Mouse (Mus musculus) embryonic facial prominence, embryonic 15.5 days (tissue): ENCODE data around the gene Tll2. TPM values are rescaled to one million over a fixed set of nuclear protein-coding genes. Genes with fewer than 3 reads are reported as not detected.

Experiments
- ATAC-seq: fragments of 200-750 bp; cut with Nextera tagmentation; 2 replicates; pipeline ENCODE4 v1.8.0; 2017; ENCODE audit warnings: low read depth, moderate TSS enrichment; ENCODE audit not compliant: insufficient number of reproducible peaks, low FRiP score, low TSS enrichment
- H3K27ac ChIP-seq: fragments of 300-500 bp; sonication (generic); replicated peaks from 2 replicates; pipeline ENCODE4 v1.5.1; 2015; ENCODE audit warnings: mild to moderate bottlenecking, inconsistent platforms
- H3K27me3 ChIP-seq: fragments of 300-500 bp; sonication (generic); 2 replicates; pipeline ENCODE4 v1.6.1; 2015; ENCODE audit warnings: inconsistent platforms
- H3K36me3 ChIP-seq: fragments of 300-500 bp; sonication (generic); 2 replicates; pipeline ENCODE4 v1.6.1; 2015; ENCODE audit warnings: mild to moderate bottlenecking, inconsistent platforms
- H3K4me1 ChIP-seq: fragments of 300-500 bp; sonication (generic); 2 replicates; pipeline ENCODE4 v1.6.1; 2015; ENCODE audit warnings: inconsistent platforms
- H3K4me2 ChIP-seq: fragments of 300-500 bp; sonication (generic); replicated peaks from 2 replicates; pipeline ENCODE4 v1.6.1; 2015; ENCODE audit warnings: mild to moderate bottlenecking, inconsistent platforms
- H3K4me3 ChIP-seq: fragments of 300-500 bp; sonication (generic); replicated peaks from 2 replicates; pipeline ENCODE4 v1.5.1; 2015; ENCODE audit warnings: mild to moderate bottlenecking, inconsistent platforms
- H3K9ac ChIP-seq: fragments of 300-500 bp; sonication (generic); 2 replicates; pipeline ENCODE4 v1.6.1; 2015; ENCODE audit warnings: inconsistent platforms
- H3K9me3 ChIP-seq: fragments of 300-500 bp; sonication (generic); replicated peaks from 2 replicates; pipeline ENCODE4 v1.6.1; 2016; ENCODE audit warnings: inconsistent platforms
- WGBS: fragments of 180-500 bp; shearing (Covaris S2); methylation state at CpG from one replicate; pipeline ENCODE4 v1.1.7; 2015; 5-methylcytosine and 5-hydroxymethylcytosine counted together
- polyA plus RNA-seq: library from polyadenylated mRNA; unstranded; fragments of >200 nt; fragmentation: Nextera tagmentation; extraction: Ambion mirVana; gene quantifications from 2 replicates; pipeline ENCODE4 v1.2.1, GENCODE M21; 2015

Gene Tll2
- polyA plus RNA-seq, 1 experiment from 2014 or later, result 0.76 TPM

- 67% methylated on average over 17 of the region's 17 CpGs for WGBS
- Histone ChIP-seq H3K36me3 (no peaks in the 10 kb centered on the region), H3K4me2 (no peak overlapping the region)
Observed at GRCm38 (mm10) chr19:41113911-41114531, 92.6 kb downstream of the Tll2 start.

GRCm38 (mm10) chr19:41112609-41113008, 94.0 kb downstream of the Tll2 start:
- Histone ChIP-seq H3K36me3 (no peaks in the 10 kb centered on the region), H3K4me1 (0 out of 2 replicates have a peak, but pooled peaks cover 10% of the 10 kb centered on the region), H3K4me2 (no peak overlapping the region), H3K9ac (no peak overlapping the region), H3K27me3 (peaks cover 5% of the 10 kb centered on the region; the same call in 1 of the 2 replicates), H3K4me3 (no peak overlapping the region), H3K9me3 (no peaks in the 10 kb centered on the region), H3K27ac (no peak overlapping the region)
- 58% methylated on average over 6 of the region's 6 CpGs for WGBS
- ATAC-seq, result no peak

More at GRCm38 (mm10) chr19:41113911-41114531, 92.6 kb downstream of the Tll2 start:
- H3K27ac ChIP-seq, result no peak overlapping the region
- H3K4me1 ChIP-seq, result peaks cover 18% of the 10 kb centered on the region; the same call in 1 of the 2 replicates
- peaks cover 5% of the 10 kb centered on the region; the same call in 1 of the 2 replicates for H3K27me3 ChIP-seq
- H3K9me3 ChIP-seq, result no peaks in the 10 kb centered on the region
- no peak overlapping the region for H3K9ac ChIP-seq
- no peak for ATAC-seq
- H3K4me3 ChIP-seq, result no peak overlapping the region

DNA sequence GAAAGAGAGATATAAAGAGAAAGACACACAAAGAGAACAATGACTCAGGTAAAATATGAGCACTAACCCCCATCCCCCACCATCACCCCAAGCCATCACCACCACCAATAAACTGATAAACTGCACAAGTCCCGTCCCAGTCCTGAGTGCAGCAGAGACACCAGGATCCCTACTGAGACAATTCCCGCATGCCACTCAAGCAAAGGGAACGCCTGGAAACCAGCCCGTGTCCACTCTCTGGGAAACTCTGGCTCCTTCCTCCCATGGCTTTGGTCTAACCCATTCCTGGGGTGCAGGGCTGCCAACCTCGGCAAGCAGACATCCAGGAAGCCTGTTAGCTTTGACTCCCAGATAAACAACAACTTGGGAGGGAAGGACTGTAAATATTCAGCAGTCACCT, 96.6 kb downstream of the Tll2 start:
- H3K36me3 ChIP-seq, result no peaks in the 10 kb centered on the region
- no peaks in the 10 kb centered on the region for H3K9me3 ChIP-seq
- no peak overlapping the region for H3K4me3 ChIP-seq
- H3K4me2 ChIP-seq, result no peak overlapping the region
- 0 out of 2 replicates have a peak, but pooled peaks cover 17% of the 10 kb centered on the region for H3K4me1 ChIP-seq
- H3K9ac ChIP-seq, result no peak overlapping the region
- H3K27ac ChIP-seq, result no peak overlapping the region
- peaks cover 5% of the 10 kb centered on the region; the same call in 1 of the 2 replicates for H3K27me3 ChIP-seq
- WGBS, result 57% methylated on average over 5 of the region's 5 CpGs
- ATAC-seq, result no peak

DNA sequence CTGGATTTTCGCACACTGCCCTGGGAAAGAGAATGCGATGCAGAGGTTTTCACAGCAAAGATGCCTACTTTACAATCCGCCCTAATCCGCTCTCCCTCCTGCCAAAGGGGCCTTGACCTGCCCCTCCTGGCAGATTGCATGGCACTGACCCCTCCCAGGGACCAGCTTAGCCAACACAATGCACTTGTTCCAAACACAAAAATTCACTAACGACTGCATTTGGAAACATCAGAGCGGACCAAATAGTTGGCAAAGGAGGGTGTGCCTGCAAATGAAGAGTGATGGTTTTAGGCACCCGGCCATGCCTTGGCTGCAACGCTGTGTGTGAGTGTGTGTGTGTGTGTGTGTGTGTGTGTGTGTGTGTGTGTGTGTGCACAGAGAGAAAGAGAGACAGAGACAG, 97.1 kb downstream of the Tll2 start:
- WGBS, result 59% methylated on average over 8 of the region's 8 CpGs

DNA sequence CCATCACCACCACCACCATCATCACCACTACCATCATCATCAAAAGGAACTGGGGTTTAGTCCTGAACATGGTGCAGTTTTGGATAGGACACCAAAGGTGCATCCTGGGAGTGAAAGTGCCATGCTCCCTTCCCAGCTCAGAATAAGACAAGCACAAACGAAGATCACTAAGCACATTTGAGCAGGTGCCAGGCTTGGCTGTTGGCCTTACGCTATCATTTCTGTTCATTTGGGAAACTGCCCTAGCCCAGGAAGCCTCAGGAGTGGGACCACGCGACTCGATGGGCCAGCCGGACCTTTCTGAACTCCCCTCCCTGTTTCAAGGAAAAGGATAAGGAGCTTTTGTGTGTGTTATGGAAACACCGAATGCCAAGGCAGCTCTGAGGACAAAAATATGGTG, 98.0 kb downstream of the Tll2 start:
- Histone ChIP-seq H3K4me1 (0 out of 2 replicates have a peak, but pooled peaks cover 14% of the 10 kb centered on the region), H3K4me2 (no peak overlapping the region), H3K9ac (no peak overlapping the region), H3K9me3 (no peaks in the 10 kb centered on the region), H3K27me3 (peaks cover 5% of the 10 kb centered on the region; the same call in 1 of the 2 replicates), H3K27ac (no peak overlapping the region), H3K4me3 (no peak overlapping the region), H3K36me3 (no peaks in the 10 kb centered on the region)
- ATAC-seq, result no peak
- 81% methylated on average over 7 of the region's 7 CpGs for WGBS

More for the DNA sequence above, 97.1 kb downstream of the Tll2 start:
- Histone ChIP-seq H3K9me3 (no peaks in the 10 kb centered on the region), H3K4me1 (0 out of 2 replicates have a peak, but pooled peaks cover 14% of the 10 kb centered on the region), H3K27ac (no peak overlapping the region), H3K4me3 (no peak overlapping the region), H3K36me3 (no peaks in the 10 kb centered on the region), H3K9ac (no peak overlapping the region), H3K4me2 (no peak overlapping the region), H3K27me3 (peaks cover 5% of the 10 kb centered on the region; the same call in 1 of the 2 replicates)
- ATAC-seq, result no peak

GRCm38 (mm10) chr19:41107530-41107929, 99.1 kb downstream of the Tll2 start:
- ATAC-seq, result no peak
- no peaks in the 10 kb centered on the region for H3K36me3 ChIP-seq
- 38% methylated on average over 8 of the region's 8 CpGs for WGBS
- no peak overlapping the region for H3K9ac ChIP-seq
- H3K4me2 ChIP-seq, result no peak overlapping the region
- no peak overlapping the region for H3K4me3 ChIP-seq
- no peaks in the 10 kb centered on the region for H3K9me3 ChIP-seq
- H3K4me1 ChIP-seq, result 0 out of 2 replicates have a peak, but pooled peaks cover 14% of the 10 kb centered on the region
- no peak overlapping the region for H3K27ac ChIP-seq
- H3K27me3 ChIP-seq, result peaks cover 5% of the 10 kb centered on the region; the same call in 1 of the 2 replicates

- Histone ChIP-seq H3K27me3 (no peaks in the 10 kb centered on the region), H3K9me3 (no peaks in the 10 kb centered on the region), H3K9ac (no peak overlapping the region), H3K4me1 (0 out of 2 replicates have a peak, but pooled peaks cover 14% of the 10 kb centered on the region), H3K4me3 (no peak overlapping the region), H3K36me3 (no peaks in the 10 kb centered on the region), H3K4me2 (no peak overlapping the region), H3K27ac (no peak overlapping the region)
- no peak for ATAC-seq
- WGBS, result 30% methylated on average over 8 of the region's 8 CpGs
Observed at GRCm38 (mm10) chr19:41104922-41105321, 101.7 kb downstream of the Tll2 start.

GRCm38 (mm10) chr19:41101390-41101789, 105.2 kb downstream of the Tll2 start:
- WGBS, result 66% methylated on average over 8 of the region's 8 CpGs
- peak; percentile 61; the same call in 1 of the 2 replicates for ATAC-seq

GRCm38 (mm10) chr19:41100863-41101262, 105.8 kb downstream of the Tll2 start:
- H3K36me3 ChIP-seq, result no peaks in the 10 kb centered on the region
- no peak overlapping the region for H3K4me3 ChIP-seq
- WGBS, result 82% methylated on average over 7 of the region's 7 CpGs
- no peaks in the 10 kb centered on the region for H3K27me3 ChIP-seq
- no peaks in the 10 kb centered on the region for H3K9me3 ChIP-seq
- no peak overlapping the region for H3K9ac ChIP-seq
- H3K27ac ChIP-seq, result no peak overlapping the region
- H3K4me1 ChIP-seq, result no peaks in the 10 kb centered on the region
- no peak for ATAC-seq
- no peak overlapping the region for H3K4me2 ChIP-seq

More at GRCm38 (mm10) chr19:41101390-41101789, 105.2 kb downstream of the Tll2 start:
- Histone ChIP-seq H3K4me1 (no peaks in the 10 kb centered on the region), H3K27ac (no peak overlapping the region), H3K27me3 (no peaks in the 10 kb centered on the region), H3K36me3 (no peaks in the 10 kb centered on the region), H3K9me3 (no peaks in the 10 kb centered on the region), H3K4me2 (no peak overlapping the region), H3K9ac (no peak overlapping the region), H3K4me3 (no peak overlapping the region)

GRCm38 (mm10) chr19:41097038-41097437, 109.6 kb downstream of the Tll2 start:
- no peak for ATAC-seq
- H3K27me3 ChIP-seq, result no peaks in the 10 kb centered on the region
- no peak overlapping the region for H3K4me2 ChIP-seq
- 53% methylated on average over 4 of the region's 4 CpGs for WGBS
- H3K36me3 ChIP-seq, result no peaks in the 10 kb centered on the region
- H3K4me3 ChIP-seq, result no peak overlapping the region
- no peak overlapping the region for H3K27ac ChIP-seq
- no peaks in the 10 kb centered on the region for H3K9me3 ChIP-seq
- no peaks in the 10 kb centered on the region for H3K4me1 ChIP-seq
- no peak overlapping the region for H3K9ac ChIP-seq

DNA sequence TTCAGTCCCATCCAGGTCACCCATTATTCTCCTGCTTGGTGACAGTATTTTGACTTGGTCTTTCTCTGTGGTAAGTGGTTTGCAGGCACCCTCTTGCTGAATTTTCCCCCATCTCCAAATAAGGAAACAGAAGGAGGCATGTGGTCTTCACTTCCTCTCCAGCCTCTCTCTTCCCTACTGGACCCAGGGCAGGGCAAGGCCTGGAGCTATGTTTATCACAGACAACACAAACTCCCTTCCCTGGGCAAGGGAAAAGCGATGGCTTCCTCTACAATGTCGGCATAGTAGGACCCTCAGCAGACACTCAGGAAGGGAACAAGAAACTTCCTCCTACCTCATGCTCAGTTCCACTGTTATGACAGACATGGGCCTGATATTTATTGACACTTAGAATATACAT, 114.7 kb downstream of the Tll2 start:
- 57% methylated on average over 2 of the region's 2 CpGs for WGBS

GRCm38 (mm10) chr19:41089833-41090232, 116.8 kb downstream of the Tll2 start:
- H3K27ac ChIP-seq, result no peak overlapping the region
- no peak overlapping the region for H3K9ac ChIP-seq
- H3K36me3 ChIP-seq, result no peaks in the 10 kb centered on the region
- no peaks in the 10 kb centered on the region for H3K9me3 ChIP-seq
- 11% methylated on average over 5 of the region's 5 CpGs for WGBS
- no peaks in the 10 kb centered on the region for H3K4me1 ChIP-seq
- H3K4me3 ChIP-seq, result no peak overlapping the region
- peaks cover 25% of the 10 kb centered on the region for H3K27me3 ChIP-seq
- no peak overlapping the region for H3K4me2 ChIP-seq
- no peak for ATAC-seq

More for the DNA sequence above, 114.7 kb downstream of the Tll2 start:
- ATAC-seq, result no peak
- Histone ChIP-seq H3K4me1 (no peaks in the 10 kb centered on the region), H3K4me3 (no peak overlapping the region), H3K4me2 (no peak overlapping the region), H3K9ac (no peak overlapping the region), H3K36me3 (no peaks in the 10 kb centered on the region), H3K27me3 (peaks cover 25% of the 10 kb centered on the region), H3K27ac (no peak overlapping the region), H3K9me3 (no peaks in the 10 kb centered on the region)
